Mouse (Mus musculus) heart, postnatal 25 days (tissue): ENCODE measurements around the gene Stk24. TPM values are rescaled to one million over a fixed set of nuclear protein-coding genes. Genes with fewer than 3 reads are reported as not detected.
"Not testable (repeated sequence)": the region's sequence is repeated elsewhere in the genome, so short reads cannot be mapped to it uniquely, and the experiment has no call there.

ENCODE experiments used
- DNase-seq: peaks from one replicate; pipeline ENCODE4 v3.0.0; 2022; ENCODE audit warnings: low spot score
- intact Hi-C: fragments of 180-260 bp; cut with DNase I; formaldehyde crosslinking; loops from one replicate; pipeline ENCODE4 v1.15.1; 2025
- total RNA-seq, 2 experiments: library from RNA; stranded (reverse); gene quantifications; 2 replicates each; pipeline ENCODE4 v1.2.3; 2021

Gene Stk24
- 10 to 100 TPM; 67.1 to 78.4 TPM for total RNA-seq

DNA sequence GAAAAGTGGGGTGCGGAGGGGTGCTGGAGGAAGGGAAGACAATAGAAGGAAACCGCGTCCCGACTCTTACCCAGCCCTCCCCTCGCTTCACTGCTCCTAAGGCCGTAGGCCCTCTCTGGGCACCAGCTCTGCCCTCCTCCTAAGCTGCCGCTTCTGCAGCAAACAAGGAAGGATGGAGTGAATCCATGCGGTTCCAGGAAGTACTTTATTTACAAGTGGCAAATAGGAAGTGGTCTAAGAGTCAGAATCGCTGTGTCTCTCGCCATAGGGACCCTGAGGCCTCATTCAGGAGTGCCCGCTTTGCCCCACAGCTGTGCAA lies at the start of gene Stk24:
TSS of gene Stk24 (minus strand) at position 185 of the 319 bp plus-strand sequence.
- intact Hi-C loops = loop anchor here (2.0 to 5.0 kb wide), 4 partner anchors 31 to 101 kb away; no protein-coding TSS in a partner anchor
- DNase-seq = no peak

DNA sequence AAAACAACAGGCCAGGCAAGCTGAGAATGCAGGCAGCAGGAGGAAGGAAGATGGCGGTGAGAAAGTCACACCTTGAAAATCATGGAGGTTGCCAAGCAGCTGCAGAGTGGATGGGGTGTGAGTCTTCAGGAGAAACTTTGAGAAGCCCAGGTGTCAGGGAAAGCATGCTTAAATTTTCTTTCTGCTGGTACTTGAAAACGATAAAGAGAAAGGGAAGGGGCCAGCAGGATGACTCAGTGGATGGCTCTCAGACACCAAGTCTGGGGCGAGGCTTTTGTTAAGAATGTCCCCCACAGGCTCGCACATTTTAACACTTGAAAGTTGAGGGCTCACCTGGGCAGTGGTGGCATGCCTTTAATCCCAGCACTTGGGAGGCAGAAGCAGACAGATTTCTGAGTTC lies 48.3 kb upstream of the Stk24 start:
- intact Hi-C loops = no loop called here
- no peak for DNase-seq

DNA sequence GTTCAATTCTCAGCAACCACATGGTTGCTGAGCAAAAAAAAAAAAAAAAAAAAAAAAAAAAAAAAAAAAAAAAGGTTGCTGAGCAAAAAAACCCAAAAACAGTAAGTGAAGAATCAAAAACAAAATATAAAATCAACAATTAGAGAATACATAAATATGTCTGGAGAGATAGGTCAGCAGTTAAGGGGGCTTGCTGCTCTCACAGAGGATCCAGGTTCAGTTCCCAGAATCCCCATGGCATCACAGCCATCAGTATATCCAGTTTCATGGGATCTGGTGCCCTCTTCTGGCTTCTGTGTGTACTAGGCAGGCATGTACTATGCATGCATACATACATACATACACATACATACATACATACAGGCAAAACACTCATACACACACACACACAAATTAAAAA lies 46.9 kb upstream of the Stk24 start:
- intact Hi-C loops = loop anchor here (1.0 kb wide), 1 partner anchor 147 kb away; no protein-coding TSS in a partner anchor
- no peak for DNase-seq

DNA sequence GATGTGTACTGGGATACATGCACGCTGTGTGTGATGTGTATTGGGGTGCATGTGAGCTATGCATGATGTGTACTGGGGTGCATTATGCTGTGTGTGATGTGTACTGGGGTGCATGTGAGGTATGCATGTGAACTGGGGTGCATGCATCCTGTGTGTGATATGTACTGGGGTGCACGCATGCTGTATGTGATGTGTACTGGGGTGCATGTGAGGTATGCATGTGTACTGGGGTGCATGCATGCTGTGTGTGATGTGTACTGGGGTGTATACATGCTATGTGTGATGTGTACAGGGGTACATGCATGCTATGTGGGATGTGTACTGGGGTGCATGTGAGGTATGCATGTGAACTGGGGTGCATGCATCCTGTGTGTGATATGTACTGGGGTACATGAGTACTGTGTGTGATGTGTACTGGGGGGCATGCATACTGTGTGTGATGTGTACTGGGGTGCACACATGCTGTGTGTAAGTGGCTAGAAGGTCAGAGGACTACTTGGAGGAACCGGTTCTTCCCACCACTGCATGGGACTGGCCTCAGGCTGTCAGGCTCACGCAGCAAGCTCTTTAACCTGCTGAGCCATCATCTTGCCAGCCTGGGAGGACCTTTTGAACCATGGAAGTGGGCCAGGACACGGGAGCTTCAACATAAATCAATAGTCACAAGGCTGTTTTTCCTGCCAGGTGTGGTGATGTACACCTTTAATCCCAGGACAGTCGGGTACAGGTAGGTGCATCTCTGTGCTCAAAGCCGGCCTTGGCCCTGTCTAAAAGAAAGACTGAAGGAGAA lies 45.4 kb upstream of the Stk24 start:
- intact Hi-C loops = no loop called here
- DNase-seq = no peak

DNA sequence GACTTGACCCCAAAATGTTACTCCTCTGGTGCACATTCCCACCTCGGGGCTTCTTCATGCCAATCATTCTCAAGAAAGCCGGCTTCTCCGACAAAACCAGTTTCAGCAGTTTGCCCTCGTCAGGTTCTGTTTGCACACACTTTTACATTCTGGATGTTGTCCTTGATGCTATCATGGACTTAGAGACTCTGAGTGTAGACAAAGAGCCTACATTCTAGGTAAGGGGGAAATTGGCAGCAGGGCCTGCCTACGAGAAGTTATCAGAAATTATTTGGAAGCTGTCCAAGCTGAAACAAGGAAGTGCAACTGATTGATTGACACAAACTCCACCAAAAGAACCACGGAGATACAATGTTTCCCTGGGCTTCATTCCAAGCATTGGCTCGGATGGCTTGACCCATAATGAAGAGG lies 43.5 kb upstream of the Stk24 start:
- intact Hi-C loops = loop anchor here (5.0 kb wide), 1 partner anchor 41 kb away; the partner anchor contains the start of gene Stk24
- DNase-seq = no peak

- intact Hi-C loops = loop anchor here (5.0 kb wide), 1 partner anchor 41 kb away; the partner anchor contains the start of gene Stk24
- peak; percentile 30 for DNase-seq
Measured at GRCm38 (mm10) chr14:121422664-121423340, 43.0 kb upstream of the Stk24 start.

DNA sequence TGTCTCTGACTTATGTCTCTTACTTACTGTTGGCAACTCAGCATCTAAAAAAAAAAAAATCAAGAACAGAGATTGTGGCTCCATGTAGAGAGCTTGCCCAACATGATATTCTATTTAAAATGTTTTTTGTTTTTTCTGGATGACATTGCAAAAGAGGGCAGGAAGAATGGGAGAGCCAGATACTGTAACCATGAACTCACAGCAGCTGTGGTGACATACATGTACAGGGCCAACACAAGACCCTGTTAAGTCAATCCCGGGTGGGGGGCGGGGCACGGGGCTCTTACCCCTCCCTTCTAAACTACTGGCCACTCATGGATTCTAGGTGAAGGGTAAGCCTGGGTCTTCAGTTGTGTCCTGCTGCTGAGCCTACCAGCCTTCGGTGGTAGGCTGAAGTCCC lies 42.2 kb upstream of the Stk24 start:
- intact Hi-C loops = loop anchor here (5.0 kb wide), 1 partner anchor 40 kb away; the partner anchor contains the start of gene Stk24
- no peak for DNase-seq

- DNase-seq = no peak
Measured at GRCm38 (mm10) chr14:121417594-121417993, 37.8 kb upstream of the Stk24 start.

GRCm38 (mm10) chr14:121416626-121417319 lies 37.0 kb upstream of the Stk24 start:
- intact Hi-C loops = no loop called here

More at GRCm38 (mm10) chr14:121417594-121417993, 37.8 kb upstream of the Stk24 start:
- intact Hi-C loops = no loop called here

GRCm38 (mm10) chr14:121414635-121415241 lies 34.9 kb upstream of the Stk24 start:
- no peak for DNase-seq
- intact Hi-C loops = no loop called here

More at GRCm38 (mm10) chr14:121416626-121417319, 37.0 kb upstream of the Stk24 start:
- DNase-seq = no peak

DNA sequence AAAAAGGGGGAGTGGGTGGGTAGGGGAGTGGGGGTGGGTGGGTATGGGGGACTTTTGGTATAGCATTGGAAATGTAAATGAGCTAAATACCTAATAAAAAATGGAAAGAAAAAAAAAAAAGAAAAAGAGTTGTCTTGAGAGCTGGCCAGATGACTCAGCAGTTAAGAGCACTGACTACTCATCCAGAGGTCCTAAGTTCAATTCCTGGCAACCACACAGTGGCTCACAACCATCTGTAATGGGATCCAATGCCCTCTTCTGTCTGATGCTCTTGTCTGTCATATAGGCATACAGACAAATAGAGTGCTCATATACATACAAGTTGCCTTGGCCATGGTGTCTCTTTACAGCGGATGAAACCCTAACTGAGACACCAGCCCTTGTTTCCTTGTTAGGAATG lies 33.9 kb upstream of the Stk24 start:
- DNase-seq, intact Hi-C loops: not testable (repeated sequence)

- DNase-seq = no peak
- intact Hi-C loops = no loop called here
Measured at GRCm38 (mm10) chr14:121408944-121409343, 29.1 kb upstream of the Stk24 start.

DNA sequence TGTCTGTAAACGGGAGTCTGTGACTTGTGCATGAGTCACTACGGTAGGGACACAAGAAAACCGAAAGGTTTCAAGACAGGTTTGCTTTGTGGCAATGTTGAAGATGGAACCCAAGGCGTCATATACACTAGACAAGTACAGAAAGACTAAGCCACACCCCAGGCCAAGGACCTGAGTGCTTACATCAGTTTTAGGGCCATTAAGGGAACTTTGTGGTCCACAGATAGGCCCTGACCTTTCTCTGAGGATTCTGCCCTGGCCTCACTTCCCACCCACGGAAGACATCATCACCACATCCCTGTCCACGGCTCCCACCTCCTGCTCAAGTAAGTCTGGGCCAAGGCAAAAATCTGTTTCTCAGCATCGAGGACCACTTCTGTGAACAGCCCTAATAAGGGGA lies 27.1 kb upstream of the Stk24 start:
- intact Hi-C loops = no loop called here

GRCm38 (mm10) chr14:121405546-121405945 lies 25.7 kb upstream of the Stk24 start:
- DNase-seq = no peak
- intact Hi-C loops = no loop called here

More for the DNA sequence above, 27.1 kb upstream of the Stk24 start:
- no peak for DNase-seq

GRCm38 (mm10) chr14:121405120-121405519 lies 25.3 kb upstream of the Stk24 start:
- intact Hi-C loops = no loop called here
- DNase-seq = no peak

DNA sequence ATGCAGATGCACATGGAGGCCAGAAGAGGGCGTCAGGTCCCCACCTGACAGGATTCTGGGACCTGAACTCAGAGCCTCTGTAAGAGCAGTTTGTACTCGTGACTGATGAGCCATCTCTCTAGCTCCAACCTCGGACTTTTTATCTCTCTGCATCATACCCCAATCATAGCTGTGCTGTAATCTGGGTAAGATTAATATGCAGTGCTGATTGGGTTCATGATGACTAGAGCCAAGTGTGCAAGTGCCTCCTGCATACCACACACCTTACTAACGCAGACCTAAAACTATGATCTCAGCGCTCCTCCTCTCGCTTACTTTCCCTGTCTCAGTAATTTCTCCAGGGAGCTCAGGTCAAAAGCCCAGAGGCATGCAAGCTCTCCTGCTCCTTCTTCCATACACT lies 19.9 kb upstream of the Stk24 start:
- no peak for DNase-seq
- intact Hi-C loops = no loop called here

- intact Hi-C loops = no loop called here
- no peak for DNase-seq
Measured at GRCm38 (mm10) chr14:121397471-121397870, 17.7 kb upstream of the Stk24 start.

- DNase-seq = no peak
- intact Hi-C loops = no loop called here
Measured at GRCm38 (mm10) chr14:121395125-121395524, 15.3 kb upstream of the Stk24 start.

GRCm38 (mm10) chr14:121391927-121392326 lies 12.1 kb upstream of the Stk24 start:
- intact Hi-C loops = no loop called here
- no peak for DNase-seq

- intact Hi-C loops = no loop called here
- DNase-seq = no peak
Measured at GRCm38 (mm10) chr14:121387760-121388159, 7.9 kb upstream of the Stk24 start.
